In genomic region chr1:147766094-147766493, GRCm38 (mm10) we compare ENCODE assay signal across 28 mouse cellular contexts.
DNase-seq lines count a peak whose midpoint lies in the region; ATAC-seq lines count a peak whose summit lies in the region.
"Had no signal": no experiment of that assay in that cellular context is flagged by ENCODE, and none has a peak within 500 bp of the region (broad histone marks: within the 10 kb centered on the region; RNA-seq: fewer than 3 reads in every experiment).

No protein-coding gene starts in this region.

- ATAC-seq in midbrain, embryonic 16.5 days, result peak; percentile 42; the same call in 1 of the 2 replicates
- no peak for ATAC-seq in midbrain, embryonic 13.5 days
- ATAC-seq: activated CD4-positive, CD25-positive, alpha-beta regulatory T cell, adult 4 months; inflammation-experienced regulatory T-cells, adult 6 months; lung, postnatal 0 days had no signal

- no peaks in the 10 kb centered on the region for H3K27me3 ChIP-seq in midbrain, embryonic 16.5 days (ENCODE audit: control insufficient read depth, insufficient read depth, low read depth, low read length)
- no peaks in the 10 kb centered on the region for H3K27me3 ChIP-seq in midbrain, embryonic 13.5 days
- H3K27me3 ChIP-seq: CH12.LX; embryonic facial prominence, embryonic 15.5 days; hindbrain, embryonic 13.5 days; kidney, embryonic 15.5 days; limb, embryonic 13.5 days had no signal

- no peaks in the 10 kb centered on the region for H3K9me3 ChIP-seq in midbrain, embryonic 16.5 days (replicated peaks; ENCODE audit: control insufficient read depth, low read length, poor library complexity, severe bottlenecking)
- H3K9me3 ChIP-seq in midbrain, embryonic 13.5 days, result no peaks in the 10 kb centered on the region
- H3K9me3 ChIP-seq: embryonic facial prominence, embryonic 10.5 days; embryonic facial prominence, embryonic 15.5 days; hindbrain, embryonic 13.5 days; kidney, embryonic 15.5 days; limb, embryonic 13.5 days had no signal

- no peaks in the 10 kb centered on the region for H3K4me1 ChIP-seq in midbrain, embryonic 16.5 days (ENCODE audit: control insufficient read depth, insufficient read depth, low read length)
- H3K4me1 ChIP-seq in midbrain, embryonic 13.5 days (replicated peaks), result no peaks in the 10 kb centered on the region
- H3K4me1 ChIP-seq: embryonic facial prominence, embryonic 10.5 days; embryonic facial prominence, embryonic 15.5 days; hindbrain, embryonic 13.5 days; kidney, embryonic 15.5 days; limb, embryonic 13.5 days had no signal

- H3K9ac ChIP-seq in midbrain, embryonic 16.5 days (ENCODE audit: low read depth, low read length), result no peak overlapping the region
- H3K9ac ChIP-seq in midbrain, embryonic 13.5 days (replicated peaks), result no peak overlapping the region
- H3K9ac ChIP-seq: embryonic facial prominence, embryonic 15.5 days; hindbrain, embryonic 13.5 days; kidney, embryonic 15.5 days; limb, embryonic 13.5 days had no signal

- H3K27ac ChIP-seq in midbrain, embryonic 16.5 days (ENCODE audit: low read length), result no peak overlapping the region
- no peak overlapping the region for H3K27ac ChIP-seq in midbrain, embryonic 13.5 days
- H3K27ac ChIP-seq: embryonic facial prominence, embryonic 10.5 days; embryonic facial prominence, embryonic 15.5 days; hindbrain, embryonic 13.5 days; kidney, embryonic 15.5 days; limb, embryonic 13.5 days; macrophage had no signal

- 53% methylated on average over 3 of the region's 3 CpGs for WGBS in midbrain, embryonic 16.5 days
- WGBS in midbrain, embryonic 13.5 days, result 73% methylated on average over 3 of the region's 3 CpGs

- no peak overlapping the region for H3K4me2 ChIP-seq in midbrain, embryonic 16.5 days (ENCODE audit: low read length)
- no peak overlapping the region for H3K4me2 ChIP-seq in midbrain, embryonic 13.5 days (replicated peaks)
- H3K4me2 ChIP-seq: embryonic facial prominence, embryonic 15.5 days; heart, embryonic 11.5 days; hindbrain, embryonic 13.5 days; kidney, embryonic 15.5 days; limb, embryonic 13.5 days; liver, embryonic 11.5 days had no signal

- intact Hi-C loops in heart, postnatal 10 days (cut with DNase I), result no loop called here

- H3K36me3 ChIP-seq in midbrain, embryonic 16.5 days (ENCODE audit: control insufficient read depth, insufficient read depth, low read length), result no peaks in the 10 kb centered on the region
- no peaks in the 10 kb centered on the region for H3K36me3 ChIP-seq in midbrain, embryonic 13.5 days
- H3K36me3 ChIP-seq: embryonic facial prominence, embryonic 10.5 days; embryonic facial prominence, embryonic 15.5 days; hindbrain, embryonic 13.5 days; kidney, embryonic 15.5 days; limb, embryonic 13.5 days had no signal

- DNase-seq in cerebellum, postnatal 10 days, result peak; percentile 43 to 60
- no peak for DNase-seq in cerebellum, adult 18-20 months
- peak; percentile 1 to 5 for DNase-seq in heart, postnatal 10 days
- DNase-seq in heart, adult 11 months, result no peak
- no peak for DNase-seq in embryo, embryonic 10.5 days (ENCODE audit: low spot score)
- DNase-seq: adrenal gland, adult 2 months; adrenal gland, postnatal 36 days; cerebellum, adult 9-10 months; gastrocnemius, postnatal 25 days; heart, adult 18-20 months; heart, postnatal 4 days; kidney, adult 11 months; kidney, postnatal 25 days; thymus, postnatal 14 days had no signal

- no peak overlapping the region for H3K4me3 ChIP-seq in midbrain, embryonic 16.5 days (ENCODE audit: low read depth, low read length)
- H3K4me3 ChIP-seq in midbrain, embryonic 13.5 days (replicated peaks), result no peak overlapping the region
- H3K4me3 ChIP-seq: embryonic facial prominence, embryonic 10.5 days; embryonic facial prominence, embryonic 15.5 days; hindbrain, embryonic 13.5 days; kidney, embryonic 15.5 days; limb, embryonic 13.5 days had no signal

Comparison
In these comparisons a context has a peak if more than half of its experiments do, and no peak if none do; other contexts are left out.
1. DNase-seq: peak in cerebellum, postnatal 10 days (2 of 2) and heart, postnatal 10 days (2 of 2); none in cerebellum, adult 18-20 months (0 of 2), heart, adult 11 months (single experiment) and embryo, embryonic 10.5 days (single experiment).